Mouse (Mus musculus) liver, postnatal 0 days (tissue): ENCODE results near the gene Ccr1. TPM values are rescaled to one million over a fixed set of nuclear protein-coding genes. Genes with fewer than 3 reads are reported as not detected.
A peak's percentile ranks its signal among the peaks of the same experiment; 100 is the strongest.

Experiments
- ATAC-seq: fragments of 200-750 bp; cut with Nextera tagmentation; 2 replicates; pipeline ENCODE4 v1.8.0; 2017; ENCODE audit warnings: mild to moderate bottlenecking, moderate library complexity
- DNase-seq: peaks from one replicate; pipeline ENCODE4 v3.0.0-alpha.2; 2016
- H3K27ac ChIP-seq: fragments of 300-500 bp; sonication (generic); 2 replicates; pipeline ENCODE4 v1.5.1; 2014; ENCODE audit warnings: antibody characterized with exemption, moderate library complexity, mild to moderate bottlenecking, low read depth
- H3K27me3 ChIP-seq: fragments of 300-500 bp; sonication (generic); 2 replicates; pipeline ENCODE4 v1.6.1; 2014; ENCODE audit warnings: low read length, control low read depth, mixed read lengths; ENCODE audit not compliant: insufficient read depth
- H3K36me3 ChIP-seq: fragments of 300-500 bp; sonication (generic); replicated peaks from 2 replicates; pipeline ENCODE4 v1.6.1; 2014; ENCODE audit warnings: mild to moderate bottlenecking, control low read depth, low read length, moderate library complexity, mixed read lengths; ENCODE audit not compliant: insufficient read depth
- H3K4me1 ChIP-seq: fragments of 300-500 bp; sonication (generic); 2 replicates; pipeline ENCODE4 v1.6.1; 2014; ENCODE audit warnings: antibody characterized with exemption, mild to moderate bottlenecking, control low read depth; ENCODE audit not compliant: insufficient read depth
- H3K4me2 ChIP-seq: fragments of 300-500 bp; sonication (generic); 2 replicates; pipeline ENCODE4 v1.6.1; 2014; ENCODE audit warnings: low read depth, mild to moderate bottlenecking, low read length, moderate library complexity, mixed read lengths
- H3K4me3 ChIP-seq: fragments of 300-500 bp; sonication (generic); 2 replicates; pipeline ENCODE4 v1.5.1; 2014; ENCODE audit warnings: low read depth, low read length
- H3K9ac ChIP-seq: fragments of 300-500 bp; sonication (generic); replicated peaks from 2 replicates; pipeline ENCODE4 v1.6.1; 2014; ENCODE audit warnings: mild to moderate bottlenecking, moderate library complexity
- H3K9me3 ChIP-seq: fragments of 300-500 bp; sonication (generic); 2 replicates; pipeline ENCODE4 v1.6.1; 2016; ENCODE audit warnings: mild to moderate bottlenecking, control low read depth, low read length, mixed read lengths
- CTCF ChIP-seq: sonication (generic); IDR thresholded peaks from 2 replicates; pipeline ENCODE4 v1.5.1; 2016; ENCODE audit warnings: antibody characterized with exemption, low read depth
- EP300 ChIP-seq: IDR thresholded peaks from 2 replicates; pipeline ENCODE4 v1.6.1; 2016; ENCODE audit warnings: antibody characterized with exemption, low read depth, mild to moderate bottlenecking
- WGBS: fragments of 180-500 bp; shearing (Covaris S2); extraction: QIAGEN DNeasy Blood & Tissue Kit; methylation state at CpG from one replicate; pipeline ENCODE4 v1.1.7; 2014; ENCODE audit not compliant: insufficient replicate concordance; 5-methylcytosine and 5-hydroxymethylcytosine counted together
- polyA plus RNA-seq: library from polyadenylated mRNA; unstranded; fragments of >200 nt; fragmentation: Nextera tagmentation; extraction: Ambion mirVana; gene quantifications from 2 replicates; pipeline ENCODE4 v1.2.1, GENCODE M21; 2015

The Ccr1 gene
- polyA plus RNA-seq = 2.9 and 3.0 TPM in 2 replicates

- Histone ChIP-seq H3K9me3 (no peaks in the 10 kb centered on the region), H3K27ac (peak within 1 kb of the TSS; percentile 50; the same call in 1 of the 2 replicates), H3K27me3 (no peaks in the 10 kb centered on the region), H3K4me3 (peak within 1 kb of the TSS; percentile 23), H3K4me1 (no peaks in the 10 kb centered on the region), H3K9ac (no peak within 1 kb of the TSS), H3K4me2 (no peak within 1 kb of the TSS; the same call in 1 of the 2 replicates), H3K36me3 (no peaks in the 10 kb centered on the region)
- WGBS = 57% methylated on average over 1 of the region's 1 CpGs
- TF ChIP-seq EP300 = 0 out of 2 replicates have a peak, but pooled peaks have one; percentile 10
- TF ChIP-seq CTCF = no peak
- no peak for DNase-seq
- peak; percentile 52 for ATAC-seq
Observed at GRCm38 (mm10) chr9:123968290-123968912, at the start of gene Ccr1. Gene Ccr1 (minus strand): TSS chr9:123968692.

GRCm38 (mm10) chr9:124016048-124016447 lies 47.6 kb upstream of the Ccr1 start:
- ATAC-seq = peak; percentile 23; the same call in 1 of the 2 replicates
- TF ChIP-seq EP300 (peak; percentile 71; the same call in 1 of the 2 replicates), CTCF (no peak)
- Histone ChIP-seq H3K9me3 (no peaks in the 10 kb centered on the region), H3K27ac (no peak overlapping the region), H3K4me3 (no peak overlapping the region), H3K4me2 (no peak overlapping the region), H3K4me1 (no peaks in the 10 kb centered on the region), H3K27me3 (no peaks in the 10 kb centered on the region), H3K9ac (no peak overlapping the region), H3K36me3 (no peaks in the 10 kb centered on the region)
- 33% methylated on average over 2 of the region's 2 CpGs for WGBS
- no peak for DNase-seq

GRCm38 (mm10) chr9:124014985-124015652 lies 46.6 kb upstream of the Ccr1 start:
- no peak overlapping the region for H3K27ac ChIP-seq
- peak; percentile 63 for ATAC-seq
- H3K27me3 ChIP-seq = no peaks in the 10 kb centered on the region
- TF ChIP-seq CTCF = no peak
- peak; percentile 65; the same call in 1 of the 2 replicates for TF ChIP-seq EP300
- WGBS = 59% methylated on average over 2 of the region's 2 CpGs
- H3K9ac ChIP-seq = no peak overlapping the region
- no peaks in the 10 kb centered on the region for H3K4me1 ChIP-seq
- no peak for DNase-seq
- no peaks in the 10 kb centered on the region for H3K9me3 ChIP-seq
- no peak overlapping the region for H3K4me2 ChIP-seq
- no peaks in the 10 kb centered on the region for H3K36me3 ChIP-seq
- no peak overlapping the region for H3K4me3 ChIP-seq

- ATAC-seq (no peak), DNase-seq (no peak)
- WGBS = 60% methylated on average over 3 of the region's 3 CpGs
- H3K4me1 ChIP-seq = no peaks in the 10 kb centered on the region
- H3K27ac ChIP-seq = no peak overlapping the region
- no peaks in the 10 kb centered on the region for H3K9me3 ChIP-seq
- H3K9ac ChIP-seq = no peak overlapping the region
- no peak overlapping the region for H3K4me2 ChIP-seq
- H3K27me3 ChIP-seq = no peaks in the 10 kb centered on the region
- H3K36me3 ChIP-seq = no peaks in the 10 kb centered on the region
- H3K4me3 ChIP-seq = no peak overlapping the region
- TF ChIP-seq CTCF (no peak), EP300 (no peak)
Observed at GRCm38 (mm10) chr9:124013270-124013669, 44.8 kb upstream of the Ccr1 start.

- Histone ChIP-seq H3K27me3 (no peaks in the 10 kb centered on the region), H3K4me1 (no peaks in the 10 kb centered on the region), H3K9ac (no peak overlapping the region), H3K27ac (no peak overlapping the region), H3K36me3 (no peaks in the 10 kb centered on the region), H3K4me2 (no peak overlapping the region), H3K9me3 (no peaks in the 10 kb centered on the region), H3K4me3 (no peak overlapping the region)
- DNase-seq (no peak), ATAC-seq (no peak)
- TF ChIP-seq EP300 (no peak), CTCF (no peak)
- 68% methylated on average over 2 of the region's 2 CpGs for WGBS
Observed at GRCm38 (mm10) chr9:124012691-124013090, 44.2 kb upstream of the Ccr1 start.

GRCm38 (mm10) chr9:123999784-124000183 lies 31.3 kb upstream of the Ccr1 start:
- no peak for DNase-seq
- no peaks in the 10 kb centered on the region for H3K4me1 ChIP-seq
- H3K36me3 ChIP-seq = no peaks in the 10 kb centered on the region
- no peak overlapping the region for H3K9ac ChIP-seq
- WGBS = 46% methylated on average over 2 of the region's 2 CpGs
- TF ChIP-seq CTCF (no peak), EP300 (no peak)
- H3K4me3 ChIP-seq = no peak overlapping the region
- no peaks in the 10 kb centered on the region for H3K27me3 ChIP-seq
- ATAC-seq = no peak
- no peak overlapping the region for H3K4me2 ChIP-seq
- H3K27ac ChIP-seq = no peak overlapping the region
- H3K9me3 ChIP-seq = no peaks in the 10 kb centered on the region
